Mouse (Mus musculus) testis, adult 10 weeks (tissue): Measurements from ENCODE around the gene Olfr1212. TPM values are rescaled to one million over a fixed set of nuclear protein-coding genes. Genes with fewer than 3 reads are reported as not detected.

Source experiments
- polyA plus RNA-seq: library from polyadenylated mRNA; stranded (reverse); fragments of 350-450 nt; fragmentation: Illumina TruSeq; extraction: RNeasy Lipid Tissue Mini Kit (QIAGEN cat#74804); gene quantifications from one replicate; pipeline ENCODE4 v1.2.3, GENCODE M21; 2014; ENCODE audit warnings: low read depth, low replicate concordance

Olfr1212 gene
- polyA plus RNA-seq: not detected

GRCm38 (mm10) chr2:88953669-88954068, at the start of gene Olfr1212:
Olfr1212 (plus strand) TSS chr2:88953969.

DNA sequence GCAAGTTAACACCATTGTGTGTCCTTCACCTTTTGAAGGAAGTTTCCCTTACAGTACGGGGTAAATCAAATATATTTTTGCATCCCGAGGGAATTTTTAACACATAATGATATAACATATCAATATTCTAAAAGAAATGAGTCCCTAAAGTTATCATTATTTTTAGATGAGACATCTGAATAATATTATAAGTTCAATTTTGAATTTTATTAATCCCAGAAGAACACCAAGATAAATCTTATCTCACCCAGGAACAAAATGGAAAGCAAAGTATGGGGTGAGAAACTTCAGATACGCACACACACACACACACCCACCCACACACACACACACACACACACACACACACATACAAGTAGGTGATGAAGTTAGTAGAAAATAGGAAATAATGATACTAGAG, 38.7 kb upstream of the Olfr1212 start, which contains the start of gene Olfr1209:
Olfr1209 (minus strand) TSS at position 101 of the 400 bp plus-strand sequence.

DNA sequence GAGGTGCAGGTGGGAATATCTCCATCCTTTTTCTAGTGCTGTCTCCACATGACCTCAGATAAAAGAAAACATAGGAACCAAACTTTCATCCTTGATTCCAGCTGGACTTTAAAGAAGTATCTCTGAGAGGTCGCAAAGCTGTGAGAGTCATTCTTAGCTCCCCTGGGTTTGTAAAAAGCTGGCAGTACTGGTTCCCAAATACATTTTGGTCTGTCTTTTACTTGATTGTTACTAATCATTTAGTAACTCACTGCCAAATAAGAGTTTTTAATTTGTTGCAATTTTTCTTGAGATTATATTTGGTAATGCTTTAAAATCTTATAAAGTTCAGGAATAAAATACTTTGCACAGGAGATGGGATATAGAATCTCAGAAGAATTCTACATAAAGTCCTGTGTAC, 15.8 kb upstream of the Olfr1212 start, which contains the start of gene Olfr1211:
Olfr1211 (minus strand) TSS at position 101 of the 400 bp plus-strand sequence.

GRCm38 (mm10) chr2:88980181-88980580, 26.4 kb downstream of the Olfr1212 start, which contains the start of gene Gm13762:
Gm13762 (minus strand) TSS chr2:88980281.

GRCm38 (mm10) chr2:88992553-88992952, 38.8 kb downstream of the Olfr1212 start, which contains the start of gene Olfr1214:
Olfr1214 (minus strand) TSS chr2:88992653.

DNA sequence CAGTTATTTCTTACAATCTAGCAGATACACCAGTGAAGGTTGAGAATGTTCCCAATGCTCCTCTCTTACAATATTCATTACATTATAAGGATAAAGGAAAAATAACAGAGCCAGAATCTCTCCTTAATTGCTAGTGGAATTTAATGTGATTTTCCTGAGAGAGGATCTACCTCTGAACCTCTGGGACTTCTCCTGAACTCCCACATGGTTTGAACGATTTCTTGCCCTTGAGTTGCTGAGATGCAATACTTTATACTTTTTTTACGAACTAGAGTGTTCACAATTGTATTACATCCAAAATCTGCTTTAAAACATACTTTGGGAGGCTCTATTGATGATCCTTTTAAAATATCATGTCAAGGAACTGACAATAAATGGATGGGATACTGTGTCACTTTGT, 53.1 kb downstream of the Olfr1212 start, which contains the start of gene Olfr1215:
Olfr1215 (minus strand) TSS at position 101 of the 400 bp plus-strand sequence.

Other genes starting within 250 kb of the Olfr1212 start
- not detected for gene Olfr1196, start 249.4 kb upstream of the Olfr1212 start, polyA plus RNA-seq
- gene Olfr1197, start 221.6 kb upstream of the Olfr1212 start, polyA plus RNA-seq: not detected
- gene Olfr1198, start 202.6 kb upstream of the Olfr1212 start, polyA plus RNA-seq: not detected
- gene Olfr1199, start 193.5 kb upstream of the Olfr1212 start, polyA plus RNA-seq: not detected
- gene Olfr1200, start 183.5 kb upstream of the Olfr1212 start, polyA plus RNA-seq: not detected
- not detected for gene Olfr1201, start 160.9 kb upstream of the Olfr1212 start, polyA plus RNA-seq
- gene Olfr1202, start 139.5 kb upstream of the Olfr1212 start, polyA plus RNA-seq: not detected
- gene Olfr1205, start 124.2 kb upstream of the Olfr1212 start, polyA plus RNA-seq: not detected
- gene Olfr1204, start 104.7 kb upstream of the Olfr1212 start, polyA plus RNA-seq: not detected
- gene Olfr1206, start 90.7 kb upstream of the Olfr1212 start, polyA plus RNA-seq: not detected
- gene Olfr1208, start 51.7 kb upstream of the Olfr1212 start, polyA plus RNA-seq: not detected
- not detected for gene Olfr1209, start 38.8 kb upstream of the Olfr1212 start, polyA plus RNA-seq
- gene Olfr1211, start 15.9 kb upstream of the Olfr1212 start, polyA plus RNA-seq: not detected
- gene Gm13762, start 26.3 kb downstream of the Olfr1212 start, polyA plus RNA-seq: not detected
- not detected for gene Olfr1214, start 38.7 kb downstream of the Olfr1212 start, polyA plus RNA-seq
- gene Olfr1215, start 53.0 kb downstream of the Olfr1212 start, polyA plus RNA-seq: not detected
- gene Olfr1216, start 64.4 kb downstream of the Olfr1212 start, polyA plus RNA-seq: not detected
- not detected for gene Olfr1217, start 78.1 kb downstream of the Olfr1212 start, polyA plus RNA-seq
- not detected for gene Olfr1218, start 107.2 kb downstream of the Olfr1212 start, polyA plus RNA-seq
- gene Olfr1219, start 129.5 kb downstream of the Olfr1212 start, polyA plus RNA-seq: 0.07 TPM
- gene Olfr1220, start 152.9 kb downstream of the Olfr1212 start, polyA plus RNA-seq: 0.07 TPM
- gene Olfr1221, start 163.3 kb downstream of the Olfr1212 start, polyA plus RNA-seq: not detected
- not detected for gene Olfr1222, start 179.1 kb downstream of the Olfr1212 start, polyA plus RNA-seq
- gene Olfr1223, start 197.6 kb downstream of the Olfr1212 start, polyA plus RNA-seq: not detected
- not detected for gene Olfr1224-ps1, start 210.1 kb downstream of the Olfr1212 start, polyA plus RNA-seq
- not detected for gene Olfr1225, start 220.7 kb downstream of the Olfr1212 start, polyA plus RNA-seq
- 0.07 TPM for gene Olfr1226, start 246.1 kb downstream of the Olfr1212 start, polyA plus RNA-seq